Mouse (Mus musculus) forebrain, embryonic 11.5 days (tissue): ENCODE results near the gene Dcdc2a. TPM values are rescaled to one million over a fixed set of nuclear protein-coding genes. Genes with fewer than 3 reads are reported as not detected.

Source experiments
- ATAC-seq: fragments of 200-750 bp; cut with Nextera tagmentation; replicated peaks from 2 replicates; pipeline ENCODE4 v1.8.0; 2017; ENCODE audit warnings: moderate TSS enrichment; ENCODE audit not compliant: low FRiP score
- DNase-seq: peaks from one replicate; pipeline ENCODE4 v3.0.0-alpha.2; 2017; ENCODE audit warnings: low spot score
- H3K27ac ChIP-seq: fragments of 300-500 bp; sonication (generic); 2 replicates; pipeline ENCODE4 v1.5.1; 2014; ENCODE audit warnings: low read depth, low read length
- H3K27me3 ChIP-seq: fragments of 300-500 bp; sonication (generic); 2 replicates; pipeline ENCODE4 v1.6.1; 2014; ENCODE audit warnings: mild to moderate bottlenecking, low read length, mixed read lengths; ENCODE audit not compliant: control insufficient read depth, insufficient read depth
- H3K36me3 ChIP-seq: fragments of 300-500 bp; sonication (generic); 2 replicates; pipeline ENCODE4 v1.6.1; 2014; ENCODE audit warnings: mild to moderate bottlenecking, low read length, moderate library complexity, mixed read lengths; ENCODE audit not compliant: control insufficient read depth, insufficient read depth
- H3K4me1 ChIP-seq: fragments of 300-500 bp; sonication (generic); replicated peaks from 2 replicates; pipeline ENCODE4 v1.6.1; 2014; ENCODE audit warnings: low read length, mixed read lengths; ENCODE audit not compliant: control insufficient read depth, insufficient read depth
- H3K4me2 ChIP-seq: fragments of 300-500 bp; sonication (generic); 2 replicates; pipeline ENCODE4 v1.6.1; 2014; ENCODE audit warnings: low read depth, mild to moderate bottlenecking, low read length, moderate library complexity, mixed read lengths; ENCODE audit not compliant: severe bottlenecking
- H3K4me3 ChIP-seq: fragments of 300-500 bp; sonication (generic); 2 replicates; pipeline ENCODE4 v1.5.1; 2014; ENCODE audit warnings: low read depth, low read length
- H3K9ac ChIP-seq: fragments of 300-500 bp; sonication (generic); 2 replicates; pipeline ENCODE4 v1.6.1; 2014; ENCODE audit warnings: low read length
- H3K9me3 ChIP-seq: fragments of 300-500 bp; sonication (generic); 2 replicates; pipeline ENCODE4 v1.6.1; 2016; ENCODE audit warnings: low read length, mixed read lengths; ENCODE audit not compliant: control insufficient read depth
- WGBS: fragments of 180-500 bp; shearing (Covaris S2); extraction: QIAGEN DNeasy Blood & Tissue Kit; methylation state at CpG from one replicate; pipeline ENCODE4 v1.1.7; 2014; 5-methylcytosine and 5-hydroxymethylcytosine counted together
- polyA plus RNA-seq: library from polyadenylated mRNA; unstranded; fragments of >200 nt; fragmentation: Nextera tagmentation; extraction: Ambion mirVana; gene quantifications from 2 replicates; pipeline ENCODE4 v1.2.1, GENCODE M21; 2014

Gene Dcdc2a
- polyA plus RNA-seq, 1 experiment from 2014 or later: 1.1 TPM

DNA sequence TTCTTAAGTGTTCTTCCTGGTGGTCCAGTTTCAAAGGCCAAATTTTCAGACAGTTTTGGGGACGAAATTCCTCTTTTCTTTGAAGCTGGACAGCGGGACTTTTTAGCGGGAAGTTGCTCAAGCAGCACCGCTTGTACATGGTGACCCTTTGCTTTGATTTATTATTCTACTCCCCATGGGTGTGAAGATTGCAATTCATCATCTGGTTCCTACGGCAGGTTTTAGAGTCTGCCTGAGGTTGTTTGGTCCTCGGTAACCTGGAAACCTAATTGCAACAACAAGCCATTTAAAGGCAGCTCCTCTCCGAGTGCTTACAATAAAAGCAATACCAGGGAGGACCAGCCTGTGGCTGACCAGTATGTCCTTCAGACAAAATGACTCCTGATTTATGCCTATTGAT, 21.5 kb downstream of the Dcdc2a start:
- Histone ChIP-seq H3K27ac (no peak overlapping the region), H3K9me3 (no peaks in the 10 kb centered on the region), H3K4me2 (no peak overlapping the region), H3K4me3 (no peak overlapping the region), H3K4me1 (no peaks in the 10 kb centered on the region), H3K27me3 (no peaks in the 10 kb centered on the region), H3K9ac (no peak overlapping the region), H3K36me3 (no peaks in the 10 kb centered on the region)
- DNase-seq (no peak), ATAC-seq (no peak)
- 34% methylated on average over 7 of the region's 7 CpGs for WGBS

DNA sequence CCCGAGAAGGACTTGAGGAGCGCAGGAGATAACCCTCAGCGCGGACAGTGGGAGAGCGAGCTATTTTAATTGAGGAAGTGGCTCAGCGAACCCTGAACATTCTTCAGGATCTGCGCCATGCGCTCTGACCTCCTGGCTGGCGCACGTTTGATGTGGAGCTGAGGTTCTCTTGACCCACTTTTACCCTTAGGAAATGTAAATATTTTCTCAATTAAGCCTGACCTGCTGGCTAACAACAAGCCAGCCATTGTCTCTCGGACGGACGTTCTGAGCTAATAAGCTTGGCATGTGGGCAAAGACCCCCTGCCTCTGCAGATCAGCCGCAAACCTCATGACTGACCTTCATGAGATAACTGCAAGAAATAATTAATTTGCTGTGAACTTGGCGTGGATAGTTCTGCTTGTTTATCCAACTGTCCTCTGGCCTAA, 27.4 kb downstream of the Dcdc2a start:
- H3K4me1 ChIP-seq: 0 out of 2 replicates have a peak, but pooled peaks cover 2% of the 10 kb centered on the region
- WGBS: 26% methylated on average over 15 of the region's 15 CpGs
- no peak overlapping the region for H3K4me3 ChIP-seq
- no peak overlapping the region for H3K9ac ChIP-seq
- DNase-seq (no peak), ATAC-seq (no peak)
- no peak overlapping the region for H3K27ac ChIP-seq
- no peak overlapping the region for H3K4me2 ChIP-seq
- no peaks in the 10 kb centered on the region; the same call in 1 of the 2 replicates for H3K27me3 ChIP-seq
- no peaks in the 10 kb centered on the region for H3K36me3 ChIP-seq
- H3K9me3 ChIP-seq: no peaks in the 10 kb centered on the region

DNA sequence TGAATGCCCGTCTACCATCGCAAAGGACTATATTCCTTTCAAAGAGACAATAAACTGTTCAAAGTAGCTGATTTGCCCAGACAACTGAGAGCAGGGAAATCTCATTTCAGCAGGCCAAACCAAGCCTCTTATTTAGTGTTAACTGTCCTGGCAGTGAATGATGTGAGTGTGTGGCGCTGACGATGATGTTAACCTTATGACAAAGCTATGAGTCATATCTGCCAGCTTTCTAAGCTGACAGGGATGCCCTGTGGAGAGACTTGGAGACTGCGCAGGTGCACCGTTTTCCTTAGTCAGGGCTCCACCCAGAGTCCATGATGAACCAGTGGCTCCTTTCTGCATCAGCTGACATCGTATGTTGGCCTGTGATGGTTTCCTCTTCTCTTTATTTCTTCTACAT, 29.3 kb downstream of the Dcdc2a start:
- WGBS: 92% methylated on average over 7 of the region's 7 CpGs
- Histone ChIP-seq H3K27me3 (no peaks in the 10 kb centered on the region; the same call in 1 of the 2 replicates), H3K4me3 (no peak overlapping the region), H3K4me2 (no peak overlapping the region), H3K27ac (no peak overlapping the region), H3K36me3 (no peaks in the 10 kb centered on the region), H3K9me3 (no peaks in the 10 kb centered on the region), H3K4me1 (0 out of 2 replicates have a peak, but pooled peaks cover 2% of the 10 kb centered on the region), H3K9ac (no peak overlapping the region)
- no peak for DNase-seq
- no peak for ATAC-seq

DNA sequence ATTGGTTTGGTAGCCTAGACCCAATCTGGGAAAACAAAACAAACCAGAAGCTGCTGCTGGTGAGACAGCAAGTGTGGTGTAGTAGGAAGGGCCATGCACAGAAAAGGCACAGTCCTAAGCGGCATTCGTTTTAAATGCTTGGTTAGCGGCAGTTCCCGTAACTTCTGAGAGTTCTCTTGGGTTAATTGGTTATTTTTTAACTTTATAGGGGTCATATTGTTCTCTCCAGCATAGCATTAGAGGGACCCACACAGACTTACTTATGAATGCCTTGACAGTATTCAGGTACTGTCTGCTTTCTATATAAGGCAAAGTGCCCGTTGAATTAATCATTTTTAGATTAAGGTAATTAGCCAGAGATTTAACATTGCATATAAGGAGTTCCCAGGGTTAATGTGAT, 35.5 kb downstream of the Dcdc2a start:
- Histone ChIP-seq H3K4me2 (no peak overlapping the region), H3K4me1 (no peaks in the 10 kb centered on the region), H3K9ac (no peak overlapping the region), H3K4me3 (no peak overlapping the region), H3K27me3 (no peaks in the 10 kb centered on the region), H3K27ac (no peak overlapping the region), H3K9me3 (no peaks in the 10 kb centered on the region), H3K36me3 (no peaks in the 10 kb centered on the region)
- ATAC-seq (no peak), DNase-seq (no peak)
- 77% methylated on average over 5 of the region's 5 CpGs for WGBS

DNA sequence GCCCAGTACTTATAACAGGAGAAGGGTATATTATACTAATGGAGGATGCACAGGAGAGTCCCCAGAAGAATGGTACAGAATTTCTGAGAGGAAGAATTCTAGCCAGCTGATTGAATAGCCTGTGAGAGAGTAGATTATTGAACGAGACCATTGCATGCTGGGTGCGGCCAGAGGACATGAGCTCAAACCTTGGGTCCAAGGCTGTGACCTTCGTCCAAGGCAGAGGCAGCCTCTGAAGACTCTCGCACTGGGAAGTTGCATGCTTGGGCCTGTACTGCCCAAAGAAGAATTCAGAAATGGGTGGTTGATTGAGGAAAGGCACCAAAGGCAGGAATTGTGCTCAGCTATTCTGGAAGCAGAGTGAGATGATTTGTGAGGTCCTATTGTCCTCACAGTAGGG, 38.0 kb downstream of the Dcdc2a start:
- Histone ChIP-seq H3K4me2 (no peak overlapping the region), H3K27ac (no peak overlapping the region), H3K9me3 (no peaks in the 10 kb centered on the region), H3K9ac (no peak overlapping the region), H3K4me3 (no peak overlapping the region), H3K4me1 (no peaks in the 10 kb centered on the region), H3K36me3 (no peaks in the 10 kb centered on the region), H3K27me3 (no peaks in the 10 kb centered on the region)
- DNase-seq (no peak), ATAC-seq (no peak)
- 89% methylated on average over 4 of the region's 4 CpGs for WGBS

DNA sequence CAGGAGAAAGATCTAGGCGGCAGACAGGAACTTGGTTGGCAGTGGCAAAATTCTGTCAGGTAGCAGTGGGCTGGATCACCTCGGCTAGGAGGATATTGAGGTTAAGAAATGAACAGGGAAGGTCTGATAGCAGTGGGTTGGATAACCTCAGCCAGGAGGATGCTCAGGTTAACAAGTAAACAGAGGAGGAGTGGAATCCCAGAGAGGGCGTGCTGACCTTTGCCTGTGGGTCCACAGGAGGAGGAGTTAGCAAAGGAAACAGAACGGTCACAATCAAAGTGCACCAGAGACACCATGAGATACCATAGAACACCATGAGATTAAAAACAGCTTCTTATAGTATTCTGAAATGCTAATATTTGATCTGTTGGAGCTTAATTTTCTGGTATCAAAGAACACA, 38.6 kb downstream of the Dcdc2a start:
- Histone ChIP-seq H3K4me3 (no peak overlapping the region), H3K9me3 (no peaks in the 10 kb centered on the region), H3K4me2 (no peak overlapping the region), H3K36me3 (no peaks in the 10 kb centered on the region), H3K4me1 (no peaks in the 10 kb centered on the region), H3K27me3 (no peaks in the 10 kb centered on the region), H3K9ac (no peak overlapping the region), H3K27ac (no peak overlapping the region)
- no peak for DNase-seq
- ATAC-seq: no peak
- WGBS: 88% methylated on average over 4 of the region's 4 CpGs

DNA sequence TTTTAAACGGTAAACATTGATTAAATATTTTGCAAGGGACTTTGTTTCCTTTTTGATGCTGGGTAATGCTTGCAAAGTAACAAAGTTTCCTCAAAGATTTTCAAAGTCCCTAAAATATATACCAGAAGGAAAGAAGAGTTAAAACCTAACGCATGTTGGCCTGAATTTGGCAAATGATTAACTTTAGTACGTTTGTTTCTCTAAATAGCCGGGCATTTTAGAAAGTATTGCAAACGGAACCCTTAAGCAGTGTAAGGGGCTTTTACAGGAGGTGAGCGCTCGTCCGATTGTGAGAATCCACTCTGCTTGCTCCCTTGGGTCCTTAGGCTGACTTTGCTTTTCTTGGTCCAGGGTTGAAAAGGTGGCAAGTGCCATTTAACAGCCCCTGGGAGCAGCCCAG, 41.5 kb downstream of the Dcdc2a start:
- Histone ChIP-seq H3K4me2 (no peak overlapping the region), H3K36me3 (no peaks in the 10 kb centered on the region), H3K9ac (no peak overlapping the region), H3K27ac (no peak overlapping the region), H3K9me3 (no peaks in the 10 kb centered on the region), H3K27me3 (no peaks in the 10 kb centered on the region), H3K4me1 (no peaks in the 10 kb centered on the region), H3K4me3 (no peak overlapping the region)
- no peak for ATAC-seq
- 89% methylated on average over 8 of the region's 8 CpGs for WGBS
- DNase-seq: no peak

DNA sequence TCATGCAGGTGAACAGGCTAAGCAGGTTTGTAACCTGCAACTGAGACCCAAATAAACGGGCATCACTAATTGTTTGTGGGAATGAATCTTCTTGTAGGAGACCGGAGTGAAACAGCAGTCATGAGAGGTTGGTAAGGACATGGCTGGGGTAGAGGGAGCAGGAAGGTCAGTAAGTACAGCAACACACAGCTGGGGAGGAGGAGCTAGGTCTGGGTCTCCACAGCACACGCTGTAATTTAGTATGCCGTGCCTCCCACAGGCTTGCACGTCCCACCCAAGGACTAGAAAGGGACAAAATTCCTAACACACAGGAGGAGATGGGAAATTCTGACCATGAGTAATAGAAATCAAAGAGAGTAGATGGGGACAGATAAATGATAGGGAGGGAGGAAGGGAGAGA, 42.8 kb downstream of the Dcdc2a start:
- Histone ChIP-seq H3K27me3 (no peaks in the 10 kb centered on the region), H3K9me3 (no peaks in the 10 kb centered on the region), H3K4me3 (no peak overlapping the region), H3K9ac (no peak overlapping the region), H3K36me3 (no peaks in the 10 kb centered on the region), H3K27ac (no peak overlapping the region), H3K4me1 (no peaks in the 10 kb centered on the region), H3K4me2 (no peak overlapping the region)
- DNase-seq (no peak), ATAC-seq (no peak)
- 78% methylated on average over 5 of the region's 5 CpGs for whole genome bisulfite sequencing

DNA sequence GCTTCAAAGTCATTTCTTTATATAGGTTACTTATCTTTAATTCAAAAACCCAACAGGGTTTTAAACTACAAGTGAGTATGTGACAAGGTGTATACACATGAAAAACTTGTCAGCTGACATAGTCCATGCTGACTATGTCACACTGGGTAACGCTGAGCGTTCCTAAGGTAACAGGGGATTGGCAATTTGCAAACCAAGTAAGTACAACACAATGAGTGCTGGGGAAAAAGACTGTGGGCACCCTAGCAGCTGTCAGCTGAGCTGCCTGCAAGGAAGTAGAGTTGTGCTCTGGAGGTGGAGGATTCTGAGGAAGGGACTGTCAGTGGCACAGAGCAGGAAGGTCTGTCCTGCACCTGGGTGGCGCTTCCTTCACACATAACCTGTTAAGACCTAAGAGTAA, 43.7 kb downstream of the Dcdc2a start:
- H3K4me1 ChIP-seq: no peaks in the 10 kb centered on the region
- H3K27ac ChIP-seq: no peak overlapping the region
- no peak for ATAC-seq
- H3K27me3 ChIP-seq: no peaks in the 10 kb centered on the region
- 77% methylated on average over 3 of the region's 3 CpGs for WGBS
- H3K4me2 ChIP-seq: no peak overlapping the region
- no peak for DNase-seq
- H3K9me3 ChIP-seq: no peaks in the 10 kb centered on the region
- no peak overlapping the region for H3K9ac ChIP-seq
- H3K36me3 ChIP-seq: no peaks in the 10 kb centered on the region
- H3K4me3 ChIP-seq: no peak overlapping the region
